Mouse (Mus musculus): Measurements from ENCODE around the gene Adamts6.

DNA sequence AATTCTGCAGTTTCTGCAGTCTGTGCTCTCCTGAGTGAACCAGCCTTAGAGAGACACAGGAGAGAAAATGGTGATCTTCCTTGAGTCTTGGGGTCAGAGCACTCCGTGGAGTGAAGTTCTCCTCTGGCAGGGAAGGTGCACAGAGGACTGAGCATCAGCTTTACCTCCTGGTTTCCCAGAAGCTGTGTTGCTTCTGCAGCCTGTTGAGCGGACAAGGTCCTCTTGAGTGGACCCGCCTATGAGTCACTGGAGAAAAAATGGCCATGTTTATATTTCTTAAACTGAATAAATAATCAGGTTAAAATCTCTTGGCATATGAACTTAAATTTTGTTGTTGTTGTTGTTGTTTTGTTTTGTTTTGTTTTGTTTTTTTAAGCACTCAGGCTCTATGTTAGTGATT is 41.7 kb downstream of the Adamts6 start:
- TF ChIP-seq CTCF (IDR thresholded peaks at IDR 0.05; ENCODE audit: low read depth, low read length): no peak
- TF ChIP-seq POLR2A (IDR thresholded peaks at IDR 0.05; ENCODE audit: borderline replicate concordance, low read depth, low read length): no peak
